Mouse (Mus musculus) right cerebral cortex, postnatal 4 days (tissue): ENCODE data around the gene Kcne1.

Experiments
- DNase-seq: peaks from one replicate; pipeline ENCODE4 v3.0.0-alpha.2; 2022

Kcne1 gene

DNA sequence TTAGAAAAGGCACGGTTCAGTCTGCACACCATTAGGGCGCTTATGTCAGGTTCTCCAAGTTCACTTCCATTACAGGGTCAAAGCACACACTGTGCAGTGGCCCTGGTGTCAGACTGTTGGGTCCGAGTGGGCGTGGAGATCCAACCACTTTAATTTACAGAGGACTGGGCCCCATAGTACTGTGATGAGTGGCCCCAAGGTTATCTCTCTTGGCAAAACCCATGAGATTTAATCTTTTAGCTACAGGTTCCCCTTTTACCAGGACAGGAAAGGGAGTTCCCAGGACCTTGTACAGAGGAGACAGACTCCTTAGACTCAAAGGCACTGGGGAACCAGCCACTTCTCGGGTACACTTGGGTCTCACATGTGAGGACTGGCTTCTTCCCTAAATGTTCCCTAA lies 3.9 kb downstream of the Kcne1 start:
- DNase-seq, result no peak

DNA sequence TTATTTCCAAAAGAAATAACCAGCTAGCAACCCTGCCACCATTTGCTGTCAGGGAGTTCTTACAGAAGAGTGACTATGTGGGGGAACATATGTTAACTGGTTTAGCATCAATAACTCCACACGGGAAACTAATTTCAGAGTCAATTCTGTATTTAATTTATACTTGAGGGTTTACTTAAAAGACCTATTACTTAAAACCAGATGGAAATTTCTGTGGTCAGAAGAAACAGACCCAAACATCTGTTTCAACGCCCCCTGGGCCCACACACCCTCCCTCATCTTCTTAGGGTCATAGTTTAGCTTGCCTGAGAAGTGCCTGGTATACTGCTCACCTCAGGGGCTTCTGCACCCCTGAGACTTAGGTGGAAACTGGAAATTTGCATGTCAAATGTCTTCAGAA lies 5.4 kb downstream of the Kcne1 start:
- DNase-seq, result no peak

DNA sequence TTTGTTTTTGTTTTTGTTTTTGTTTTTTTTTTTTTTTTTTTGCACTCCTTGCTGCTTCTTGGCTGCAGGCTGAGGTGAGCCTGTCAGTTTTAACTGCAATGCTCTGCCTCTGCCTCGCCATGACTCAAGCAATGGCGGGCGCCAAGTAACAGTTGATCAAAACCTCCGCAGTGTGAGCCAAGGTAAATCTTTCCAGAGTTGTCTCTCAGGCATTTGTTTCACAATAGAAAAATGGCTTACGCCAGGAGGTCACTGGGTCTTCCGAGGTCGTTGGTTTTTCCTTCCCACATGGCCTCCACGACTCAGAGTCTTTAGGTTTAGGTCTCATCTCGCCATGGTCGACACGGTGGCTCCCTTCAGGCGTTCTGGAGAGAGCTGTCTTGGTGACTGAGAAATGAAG lies 6.0 kb downstream of the Kcne1 start:
- no peak for DNase-seq

DNA sequence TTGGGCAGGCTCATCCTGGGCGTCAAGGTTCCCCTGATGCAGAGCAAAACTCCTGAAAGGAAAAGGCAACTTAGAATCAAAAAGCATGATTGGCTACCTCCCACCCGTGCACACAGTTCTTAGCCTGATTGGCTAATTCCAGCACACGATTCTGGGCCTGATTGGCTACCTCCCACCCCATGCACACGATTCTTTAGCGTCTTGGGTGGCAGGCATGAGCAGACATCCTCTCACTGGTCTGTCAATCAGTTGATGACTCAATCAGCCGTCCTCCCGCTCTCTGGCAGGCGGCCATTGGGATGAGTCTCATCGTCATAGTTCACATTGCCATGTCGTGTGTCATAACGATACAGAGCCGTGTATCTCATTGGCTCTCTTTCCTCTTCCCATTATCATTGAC lies 10.3 kb downstream of the Kcne1 start:
- DNase-seq, result no peak

DNA sequence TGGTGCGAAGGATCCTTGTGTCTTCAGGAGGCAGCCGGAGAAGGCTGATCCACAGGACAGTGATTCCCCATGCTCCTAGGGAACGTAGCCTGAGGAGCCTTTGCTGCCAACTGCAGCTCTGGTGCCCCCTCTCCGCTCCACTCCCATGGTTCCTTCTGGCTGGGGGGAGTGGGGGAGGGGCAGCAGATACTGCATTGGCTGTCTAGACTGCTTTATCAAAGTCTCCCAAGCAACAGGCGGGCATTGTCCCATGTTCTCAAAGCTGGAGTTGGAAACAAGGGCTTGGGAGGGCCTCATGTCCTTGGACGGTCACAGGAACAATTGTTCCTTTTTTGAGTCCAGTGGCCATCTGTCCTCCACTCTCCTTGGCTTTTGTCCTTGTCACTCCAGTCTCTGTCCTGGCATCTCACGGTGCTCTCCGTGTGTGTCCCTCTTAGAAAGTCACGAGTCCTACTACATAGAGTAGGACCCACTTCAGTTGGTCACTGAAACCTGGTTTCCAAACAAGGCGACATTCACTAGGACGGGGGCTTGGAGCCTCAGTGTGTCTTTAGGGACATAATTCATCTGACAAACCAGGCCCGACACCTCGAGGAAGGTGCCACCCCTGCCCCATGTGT lies 12.9 kb downstream of the Kcne1 start:
- peak; percentile 40 for DNase-seq

DNA sequence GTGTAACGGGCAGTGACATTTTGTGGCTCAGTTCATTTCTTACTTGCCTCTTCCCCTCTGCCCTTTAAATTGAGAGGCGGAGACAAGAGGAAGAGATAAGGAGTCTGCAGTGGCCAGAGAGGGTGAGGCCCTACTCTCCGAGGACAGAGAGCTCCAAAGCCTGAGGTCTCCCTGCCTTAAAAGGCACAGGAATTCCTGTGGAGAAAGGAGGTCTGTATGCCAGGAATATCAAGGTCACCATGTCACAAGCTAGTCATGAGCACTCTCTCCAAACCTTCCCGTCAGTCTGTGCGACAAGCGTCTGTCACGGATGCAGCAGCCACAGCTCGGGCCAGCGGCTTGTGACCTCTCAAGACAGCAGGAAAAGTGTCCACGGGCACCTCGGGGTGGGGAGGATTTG lies 14.1 kb downstream of the Kcne1 start:
- DNase-seq, result no peak

DNA sequence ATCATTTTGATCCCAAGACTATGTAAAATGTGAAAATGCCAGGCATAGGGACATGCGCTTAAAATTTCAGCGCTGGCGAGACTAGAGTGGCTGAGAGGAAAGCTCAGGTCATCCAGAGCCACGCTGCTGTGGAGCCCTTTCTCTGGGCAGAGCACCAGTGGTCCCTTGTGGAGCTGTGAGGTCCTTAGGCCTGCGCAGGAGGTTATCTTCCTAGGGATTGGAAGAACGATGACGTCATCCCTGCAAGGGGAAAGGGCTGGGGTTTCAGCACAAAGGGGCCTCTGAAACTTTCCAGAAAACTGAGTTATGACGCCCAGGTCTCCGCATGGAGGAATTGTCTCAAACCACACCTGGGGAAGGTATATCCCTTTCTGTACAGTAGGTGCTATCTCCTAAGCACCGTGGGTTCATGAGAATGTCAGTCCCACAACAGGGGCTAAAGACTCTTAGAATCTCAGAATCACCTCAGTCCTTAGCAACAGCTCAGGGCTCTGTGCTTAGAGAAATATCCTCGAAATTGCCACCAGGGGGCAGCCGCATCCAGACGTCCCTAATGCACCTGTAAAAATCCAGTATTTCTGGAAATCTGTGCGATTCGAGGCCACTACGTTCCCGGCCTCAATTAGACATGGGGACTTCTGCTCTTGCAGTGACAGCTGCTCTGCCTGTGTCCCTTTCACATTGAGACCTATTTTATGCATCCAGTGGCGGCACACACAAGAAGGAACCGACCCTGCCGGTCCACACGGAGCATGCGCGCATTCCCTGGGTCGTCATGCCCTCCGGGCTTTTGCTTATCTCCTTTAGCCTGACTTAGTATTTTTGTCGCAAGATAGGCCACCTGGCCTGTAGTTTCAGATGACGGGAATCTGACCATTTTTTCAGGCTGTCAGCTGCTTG lies 18.4 kb downstream of the Kcne1 start:
- DNase-seq, result peak; percentile 84

DNA sequence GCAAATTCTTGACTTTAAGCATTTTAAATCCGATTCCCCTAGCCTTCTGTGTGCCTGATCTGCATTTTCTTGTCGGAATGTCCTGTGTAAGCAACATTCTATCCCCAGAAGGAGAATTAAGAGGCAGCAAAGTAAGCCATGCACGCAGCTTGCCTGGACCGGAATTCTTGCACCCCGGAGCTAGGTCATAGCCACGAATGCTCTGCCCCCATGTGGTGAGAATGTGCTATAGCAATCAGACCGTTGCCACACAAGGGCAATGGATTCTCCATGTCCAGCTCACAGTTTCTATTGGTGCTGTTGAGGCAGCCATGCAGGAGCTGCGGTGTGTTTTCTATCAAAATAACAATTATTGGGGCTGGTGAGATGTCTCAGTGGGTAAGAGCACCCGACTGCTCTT lies 23.0 kb downstream of the Kcne1 start:
- peak; percentile 65 for DNase-seq

DNA sequence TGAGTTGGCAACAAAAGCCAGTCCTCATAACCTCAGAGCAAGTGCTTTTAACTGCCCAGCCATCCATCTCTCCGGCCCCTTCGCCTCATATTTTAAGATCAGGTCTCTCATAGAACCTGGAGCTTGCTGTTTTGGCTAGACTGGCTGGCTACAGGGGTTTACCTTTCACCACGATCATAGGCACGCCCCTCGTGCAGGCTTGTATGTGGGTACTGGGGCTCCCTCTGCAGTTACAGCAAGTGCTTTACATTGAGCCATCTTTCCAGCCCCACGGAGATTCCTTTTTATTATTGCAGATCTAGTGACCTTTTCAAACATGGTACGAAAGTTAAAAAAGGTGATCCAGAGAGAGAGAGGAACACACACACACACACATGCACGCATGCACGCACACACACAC lies 24.7 kb downstream of the Kcne1 start:
- no peak for DNase-seq

DNA sequence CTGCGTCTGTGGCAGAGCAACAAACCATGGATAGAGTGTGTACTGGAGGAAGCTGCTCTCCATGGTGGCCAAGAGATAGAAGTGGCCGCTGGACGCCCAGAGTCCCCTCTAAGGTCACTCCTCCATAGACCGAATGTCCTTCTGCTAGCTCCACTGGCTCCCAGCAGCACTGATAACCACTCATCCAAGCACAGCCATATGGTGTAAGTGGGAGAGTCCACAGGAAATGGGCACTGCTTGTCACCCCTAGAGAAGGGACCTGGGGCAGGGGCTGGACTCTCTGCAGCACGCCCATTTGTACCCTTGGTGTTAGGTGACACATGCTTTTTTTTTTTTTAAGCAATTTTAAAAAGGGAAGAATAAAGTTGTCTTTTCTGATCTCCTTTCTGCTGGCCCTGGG lies 28.3 kb downstream of the Kcne1 start:
- DNase-seq, result no peak

DNA sequence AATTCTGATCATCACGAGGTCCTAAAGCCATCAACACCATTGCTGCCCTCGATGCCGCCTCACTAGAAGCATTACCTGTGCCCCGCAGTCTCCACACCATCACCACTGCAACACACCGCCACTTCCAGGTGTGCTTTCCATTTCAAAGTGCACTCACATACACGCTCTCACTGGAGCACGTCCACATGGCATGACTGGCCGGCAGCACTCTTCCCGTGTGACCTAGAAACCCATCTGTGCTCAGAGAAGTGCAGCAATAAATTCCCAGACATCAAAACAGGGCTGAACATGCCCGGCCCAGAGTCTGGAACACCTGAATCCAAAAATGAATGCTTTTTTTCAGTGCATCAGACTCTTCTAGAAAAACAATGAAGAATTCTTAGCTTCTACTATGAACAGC lies 31.4 kb downstream of the Kcne1 start:
- no peak for DNase-seq

DNA sequence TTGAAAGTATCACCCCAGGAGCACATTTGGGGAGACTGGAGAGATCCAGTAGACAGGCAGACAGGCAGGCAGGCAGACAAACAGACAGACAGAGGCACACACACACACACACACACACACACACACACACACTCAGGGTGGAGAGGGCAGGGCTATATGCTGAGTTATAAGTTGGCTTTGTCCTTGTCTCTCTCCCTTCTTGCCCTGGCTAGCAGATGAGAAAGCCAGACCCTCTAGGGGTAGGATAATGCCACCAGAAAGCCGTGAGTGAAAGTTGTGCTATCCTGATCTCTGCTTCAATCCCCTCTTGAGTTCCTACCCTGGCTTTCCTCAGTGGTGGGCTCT lies 34.2 kb downstream of the Kcne1 start:
- no peak for DNase-seq

DNA sequence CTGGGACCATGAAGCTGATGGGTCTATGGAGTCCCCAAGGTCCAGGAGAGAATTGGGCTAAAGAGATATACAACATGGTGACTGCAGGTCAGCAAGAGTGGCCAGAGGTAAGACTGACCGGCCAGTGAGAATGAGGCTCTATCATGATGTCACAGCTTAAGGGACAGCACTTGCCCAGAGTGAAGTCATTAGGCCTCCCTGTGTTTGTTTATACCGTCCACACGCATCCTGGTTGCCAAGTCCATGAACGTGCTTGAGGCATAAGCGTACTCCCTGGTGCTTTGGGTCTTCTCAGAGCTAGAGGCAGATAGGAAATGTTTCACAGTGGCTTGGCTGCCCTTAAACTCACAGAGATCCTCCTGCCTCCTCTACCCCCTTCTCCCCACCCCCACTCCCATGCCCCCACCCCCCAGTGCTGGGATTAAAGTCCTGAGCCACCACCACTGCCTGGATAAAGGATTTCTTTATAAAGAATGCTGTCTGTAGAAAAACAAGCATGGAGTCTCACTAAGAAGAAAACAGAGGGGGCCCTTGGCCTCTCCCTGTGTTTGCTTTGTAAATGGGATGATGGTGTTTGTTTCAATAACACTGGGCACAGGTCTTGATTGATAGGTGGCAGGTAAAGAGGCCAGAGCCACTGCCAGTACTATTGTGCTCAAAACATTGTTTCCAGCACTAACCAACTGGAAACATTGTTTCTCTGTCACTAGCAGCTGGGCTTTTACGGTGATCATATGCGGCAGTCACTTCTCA lies 34.8 kb downstream of the Kcne1 start:
- DNase-seq, result no peak

DNA sequence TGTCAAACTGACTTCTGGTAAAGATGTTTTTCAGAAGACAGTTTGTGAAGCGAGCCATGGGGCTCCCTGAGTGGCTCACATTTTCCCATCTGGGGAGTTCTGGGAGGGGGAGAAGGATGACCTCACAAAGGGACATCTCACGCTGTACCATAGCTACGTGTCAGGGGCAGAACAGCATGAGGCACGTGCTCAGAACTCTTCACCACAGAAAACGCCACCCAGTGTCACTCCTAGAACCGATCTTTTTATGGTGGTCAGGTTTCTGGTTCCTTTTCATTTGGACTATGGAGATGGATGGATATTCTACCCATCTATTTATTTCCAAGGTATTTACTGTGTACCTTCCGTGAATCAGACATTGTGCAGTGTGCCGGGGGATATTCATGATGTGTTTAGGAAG lies 37.9 kb downstream of the Kcne1 start, which contains the start of gene Fam243:
Gene Fam243 (minus strand): TSS at position 101 of the 400 bp plus-strand sequence.
- DNase-seq, result no peak

DNA sequence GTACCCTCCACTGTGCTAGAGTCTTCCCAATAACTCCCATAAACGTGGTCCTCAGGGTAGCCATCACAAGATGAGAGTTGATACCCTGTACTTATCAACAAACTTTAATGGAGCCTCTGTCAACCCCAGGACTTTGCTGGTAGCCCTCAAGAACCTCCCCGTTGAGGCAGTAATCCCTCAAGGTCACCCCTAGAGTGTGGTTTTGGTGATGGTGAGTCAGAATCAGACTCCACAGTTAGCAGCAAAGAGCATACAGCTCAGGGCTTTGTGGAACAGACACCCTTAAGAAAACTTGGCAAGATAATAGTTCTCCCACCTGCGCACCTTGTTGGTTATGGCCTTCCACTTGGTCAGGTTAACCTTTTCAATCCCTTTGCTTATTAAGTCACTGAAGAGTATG lies 38.9 kb downstream of the Kcne1 start:
- no peak for DNase-seq

DNA sequence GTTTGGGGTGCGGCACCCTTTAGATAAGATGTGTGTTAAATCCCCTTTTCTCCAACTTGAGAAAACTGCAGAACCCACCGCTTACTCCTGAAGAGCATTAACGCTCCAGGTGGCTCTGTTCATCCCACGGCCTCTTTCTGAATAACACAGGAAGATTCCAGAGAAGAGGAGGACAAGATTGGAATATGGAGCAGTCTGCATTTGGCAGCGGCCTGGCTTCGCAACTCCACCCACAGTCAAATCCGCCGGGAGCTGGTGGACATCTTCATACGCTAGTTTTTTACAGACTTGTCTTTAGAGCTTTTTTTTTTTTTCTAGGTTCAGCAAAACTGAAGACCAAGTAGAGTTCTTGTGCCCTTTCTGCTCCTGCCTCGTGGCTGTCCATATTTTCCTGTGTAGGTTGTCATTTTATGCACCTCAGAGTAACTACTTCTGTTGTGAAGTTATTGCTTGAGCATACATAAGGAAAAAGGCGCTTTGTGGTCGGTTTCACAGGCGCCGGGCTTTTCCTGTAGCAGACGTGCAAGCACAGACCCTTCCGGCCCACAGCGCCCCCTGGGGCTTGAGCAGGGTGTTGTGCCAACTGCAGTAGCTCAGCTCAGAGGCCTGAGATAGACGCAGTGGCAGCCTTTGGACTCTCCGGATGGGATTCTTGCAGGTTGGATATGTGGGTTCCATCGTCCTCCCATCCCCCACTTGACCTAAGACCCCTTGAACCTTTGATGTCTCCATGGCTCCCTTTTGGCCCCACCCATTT lies 39.7 kb downstream of the Kcne1 start:
- DNase-seq, result peak; percentile 51

DNA sequence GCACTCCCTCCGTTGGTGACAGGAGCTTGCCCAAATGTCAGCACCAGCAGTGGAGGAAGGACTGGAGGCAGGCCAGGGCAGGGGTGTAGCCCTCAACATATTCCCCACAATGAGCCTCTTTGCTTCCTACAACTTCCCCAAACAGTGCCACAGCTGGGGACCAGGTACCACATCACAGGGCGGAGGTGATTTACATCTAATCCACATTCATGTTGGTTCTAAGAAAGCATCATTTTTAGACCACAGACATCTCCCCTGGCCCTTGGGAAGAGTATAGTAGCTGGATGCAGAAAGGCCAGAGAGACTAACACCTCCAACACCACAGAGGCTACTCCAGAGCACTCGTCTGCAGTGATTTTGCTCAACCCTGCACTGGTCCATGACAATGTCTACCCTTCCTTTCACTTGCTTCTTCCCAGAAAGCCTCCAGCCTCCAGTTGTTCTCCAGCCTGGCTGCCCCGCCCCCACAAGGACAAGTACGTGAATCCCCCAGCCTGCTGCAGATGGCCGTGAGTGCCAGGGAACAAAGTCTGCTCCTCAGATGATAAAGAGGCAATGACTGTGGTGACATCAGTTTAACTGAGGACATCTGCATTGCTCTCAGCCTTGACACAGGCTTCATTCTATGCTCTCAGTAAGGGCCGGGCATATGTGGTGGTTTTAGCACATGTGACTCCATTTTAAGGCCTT lies 43.1 kb downstream of the Kcne1 start:
- DNase-seq, result no peak

DNA sequence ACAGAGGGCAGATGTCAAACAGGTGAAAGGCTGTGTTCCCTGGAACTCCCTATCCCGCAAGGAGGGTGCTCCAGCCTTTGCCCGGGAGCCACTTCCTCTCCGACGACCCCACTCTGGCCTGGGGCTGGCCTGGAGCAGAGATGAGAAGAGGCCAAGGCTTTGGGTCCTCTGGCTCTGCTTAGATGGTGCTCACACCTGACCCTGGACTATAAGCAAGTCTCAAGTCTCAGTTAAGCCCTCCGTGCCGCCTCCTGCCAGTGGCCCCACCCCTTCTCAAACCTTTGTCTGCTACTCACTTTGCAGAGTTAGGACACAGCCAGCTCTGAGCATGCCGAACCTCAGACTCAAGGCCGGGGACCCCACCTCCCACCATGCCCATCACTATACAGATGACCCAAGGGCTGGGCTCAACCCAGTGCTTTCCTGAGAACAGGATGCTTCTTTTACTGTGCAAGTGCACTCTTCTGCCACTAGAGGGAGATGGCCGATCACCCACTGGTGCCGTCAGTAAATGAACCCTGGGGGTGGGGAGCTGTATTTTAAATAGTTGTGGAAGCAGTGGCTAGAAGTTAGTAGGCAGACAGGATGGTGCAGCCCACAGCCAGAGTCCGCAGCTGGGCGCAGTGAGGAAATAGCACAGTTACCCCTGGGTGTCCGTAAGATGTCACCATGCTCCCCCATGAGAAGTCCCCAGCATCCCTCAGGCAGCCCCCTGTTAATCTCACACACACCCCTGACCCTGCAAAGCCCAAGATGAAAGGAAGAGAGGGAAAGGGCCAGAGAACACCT lies 45.1 kb downstream of the Kcne1 start:
- peak; percentile 39 for DNase-seq

DNA sequence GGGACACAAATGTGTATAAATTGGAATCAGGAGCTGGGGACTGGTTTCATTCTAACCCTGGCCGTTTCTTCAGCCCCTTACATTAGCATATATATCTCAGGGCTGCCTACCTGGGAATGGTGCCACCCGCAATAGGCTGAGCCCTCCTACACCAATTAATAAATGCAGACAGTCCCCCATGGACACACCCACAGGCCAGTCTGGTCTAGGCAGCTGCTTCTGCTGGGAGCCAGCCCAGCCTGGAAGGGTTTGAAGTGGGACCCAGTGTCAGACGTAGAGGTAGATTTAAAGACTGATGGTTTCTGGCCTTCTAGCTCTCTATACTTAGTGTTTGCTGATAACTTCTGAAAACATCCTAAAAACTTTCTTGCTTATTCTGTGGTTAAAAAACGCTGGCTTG lies 50.1 kb downstream of the Kcne1 start:
- no peak for DNase-seq

DNA sequence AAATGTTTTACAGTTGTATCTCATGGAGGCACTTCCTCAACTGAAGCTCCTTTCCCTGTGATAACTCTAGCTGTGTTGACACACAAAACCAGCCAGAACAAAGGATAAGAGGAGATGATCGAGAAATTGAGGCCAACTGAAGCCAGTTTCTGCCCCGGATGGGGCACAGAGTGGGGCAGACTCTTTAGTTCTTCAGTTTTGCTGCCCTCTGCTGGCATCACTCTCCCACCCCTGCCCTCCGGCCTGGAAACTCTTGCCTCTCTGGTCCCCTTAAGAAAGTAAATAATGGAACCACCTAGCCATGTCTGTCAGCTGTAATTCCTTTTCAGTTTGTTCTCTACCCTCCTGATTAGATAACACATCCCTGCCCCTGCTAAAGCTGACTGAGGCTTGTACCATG lies 51.3 kb downstream of the Kcne1 start:
- no peak for DNase-seq

DNA sequence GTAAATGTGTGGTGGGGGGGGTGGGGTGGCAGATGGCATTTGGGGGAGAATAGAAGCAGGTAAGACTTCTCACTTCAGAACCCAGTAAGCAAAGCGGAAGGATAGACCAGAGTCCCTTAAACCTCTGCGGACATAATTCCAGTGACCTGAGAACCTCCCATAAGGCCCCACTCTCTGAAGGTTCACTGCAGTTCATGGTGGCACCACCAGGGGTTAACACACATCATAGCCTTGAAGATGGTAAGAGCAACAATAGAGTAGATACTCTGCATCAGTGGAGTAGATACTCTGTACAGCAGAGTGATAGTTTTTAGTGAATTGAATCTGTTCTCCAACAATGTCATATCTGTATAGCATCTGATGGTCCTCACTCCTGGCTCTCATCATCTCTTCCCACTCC lies 53.7 kb downstream of the Kcne1 start:
- no peak for DNase-seq

DNA sequence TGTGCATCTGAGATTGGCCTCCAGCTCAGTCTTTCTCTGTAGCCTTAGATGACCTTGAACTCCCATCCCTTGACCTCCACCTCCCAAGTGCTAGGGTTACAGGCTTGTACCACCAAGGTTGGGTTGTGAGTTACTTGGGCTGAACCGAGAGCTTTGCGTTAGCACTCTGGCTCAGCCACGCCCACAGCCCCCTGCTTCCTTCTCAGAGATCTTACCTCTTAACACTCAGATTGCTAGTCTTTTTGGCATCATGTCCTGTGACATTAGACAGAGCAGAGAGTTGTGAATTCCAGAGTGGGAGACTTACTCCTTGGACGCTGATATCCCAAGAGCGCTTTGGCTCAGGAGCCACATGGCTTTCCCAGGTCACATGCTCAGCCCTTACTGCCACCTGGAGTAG lies 56.8 kb downstream of the Kcne1 start:
- DNase-seq, result no peak
